Mouse (Mus musculus): ENCODE measurements around the gene Abca9. TPM values are rescaled to one million over a fixed set of nuclear protein-coding genes. Genes with fewer than 3 reads are reported as not detected.

Abca9 gene
- polyA plus RNA-seq, 1 experiment: not detected

DNA sequence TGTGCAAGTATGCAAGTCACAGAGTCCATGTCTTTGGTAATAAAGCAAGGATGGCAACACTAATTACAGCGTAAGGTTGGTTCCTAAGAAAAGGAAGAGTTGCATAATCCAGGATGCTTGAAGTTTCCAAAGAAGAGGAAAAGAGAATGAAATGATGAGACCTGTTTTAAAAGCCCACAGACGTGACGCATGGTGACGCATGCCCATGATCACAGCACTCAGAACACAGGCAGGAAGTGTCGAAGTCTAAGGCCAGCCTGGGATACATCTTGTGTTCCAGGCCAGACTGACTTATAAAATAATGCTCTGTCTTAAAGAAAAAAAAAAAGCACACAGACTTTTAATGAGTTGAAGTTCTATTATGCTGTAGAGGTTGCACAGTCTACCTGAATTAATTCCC, 20.4 kb downstream of the Abca9 start:
- TF ChIP-seq USF1 (IDR thresholded peaks at IDR 0.05; ENCODE audit: low read depth) (no peak), CTCF (IDR thresholded peaks at IDR 0.05; ENCODE audit: control insufficient read depth, insufficient read depth, insufficient read length) (no peak), FOSL1 (IDR thresholded peaks at IDR 0.05; ENCODE audit: insufficient read depth, low read length, poor library complexity, severe bottlenecking) (no peak)

DNA sequence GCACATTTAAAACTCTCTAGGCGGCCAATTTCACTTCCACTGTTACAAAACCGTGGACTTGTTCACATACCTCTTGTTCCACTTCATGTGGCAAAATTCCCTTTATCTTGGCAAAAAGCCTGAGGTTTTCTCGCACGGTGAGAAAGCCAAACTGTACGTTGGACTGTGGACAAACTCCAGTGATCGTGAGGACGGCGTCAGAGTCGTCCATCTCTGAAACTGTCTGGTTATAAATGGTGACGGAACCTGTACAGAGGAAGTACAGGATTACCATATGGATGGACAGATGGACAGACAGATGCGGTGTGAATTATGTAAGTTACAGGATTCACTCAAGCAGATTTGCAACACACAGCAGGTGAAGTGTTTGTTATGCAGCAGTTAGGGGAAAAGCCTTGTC, 22.6 kb downstream of the Abca9 start:
- H3K27me3 ChIP-seq (ENCODE audit: control insufficient read depth, insufficient read depth, insufficient read length): no peaks in the 10 kb centered on the region
- H3K79me2 ChIP-seq (ENCODE audit: control insufficient read depth, insufficient read depth): no peaks in the 10 kb centered on the region
- no peak for TF ChIP-seq MAX (IDR thresholded peaks at IDR 0.05)
- TF ChIP-seq CEBPB (IDR thresholded peaks at IDR 0.05; ENCODE audit: low read depth): no peak
- no peak for TF ChIP-seq USF1 (IDR thresholded peaks at IDR 0.05; ENCODE audit: low read depth)
- no peak for TF ChIP-seq FOSL1 (IDR thresholded peaks at IDR 0.05; ENCODE audit: insufficient read depth, low read length, poor library complexity, severe bottlenecking)
- no peak for TF ChIP-seq CTCF (IDR thresholded peaks at IDR 0.05; ENCODE audit: control insufficient read depth, insufficient read depth, insufficient read length)
- TF ChIP-seq MYOG (IDR thresholded peaks at IDR 0.05; ENCODE audit: control insufficient read depth, extremely low read depth, insufficient read length): no peak
- H3K36me3 ChIP-seq (ENCODE audit: control insufficient read depth, insufficient read depth): no peaks in the 10 kb centered on the region
- no peaks in the 10 kb centered on the region for H3K79me3 ChIP-seq (ENCODE audit: low read depth)
- H3K4me3 ChIP-seq (ENCODE audit: insufficient read depth, poor library complexity, severe bottlenecking): no peak overlapping the region
- no peak overlapping the region for H3ac ChIP-seq (ENCODE audit: control insufficient read depth, insufficient read length, low read depth)

More for the DNA sequence above, 20.4 kb downstream of the Abca9 start:
- no peaks in the 10 kb centered on the region for H3K79me3 ChIP-seq (ENCODE audit: low read depth)
- no peaks in the 10 kb centered on the region for H3K79me2 ChIP-seq (ENCODE audit: control insufficient read depth, insufficient read depth)
- no peak overlapping the region for H3K4me3 ChIP-seq (ENCODE audit: insufficient read depth, poor library complexity, severe bottlenecking)
- no peaks in the 10 kb centered on the region for H3K36me3 ChIP-seq (ENCODE audit: control insufficient read depth, insufficient read depth)
- no peak overlapping the region for H3ac ChIP-seq (ENCODE audit: control insufficient read depth, insufficient read length, low read depth)
- no peaks in the 10 kb centered on the region for H3K27me3 ChIP-seq (ENCODE audit: control insufficient read depth, insufficient read depth, insufficient read length)

DNA sequence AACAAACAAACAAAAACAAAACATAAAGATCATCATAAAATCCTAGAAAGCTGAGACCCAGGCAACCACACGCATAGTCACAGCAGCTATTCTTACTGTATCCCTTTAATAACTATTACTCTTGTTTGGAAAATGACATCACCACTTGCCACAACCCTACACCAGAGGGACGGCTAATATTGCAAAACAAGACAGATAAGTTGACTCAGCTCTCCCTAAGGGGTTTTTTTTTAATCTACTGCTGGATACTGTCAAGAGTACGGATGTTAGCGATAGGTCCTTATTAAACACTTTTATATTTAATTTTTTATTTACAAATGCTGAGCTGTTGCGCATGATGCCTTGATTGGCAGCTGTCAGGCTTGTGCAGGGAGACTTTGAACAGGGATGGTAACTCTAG, 37.2 kb downstream of the Abca9 start:
- H3K4me3 ChIP-seq (ENCODE audit: insufficient read depth, poor library complexity, severe bottlenecking): no peak overlapping the region
- no peaks in the 10 kb centered on the region for H3K79me2 ChIP-seq (ENCODE audit: control insufficient read depth, insufficient read depth)
- H3K79me3 ChIP-seq (ENCODE audit: low read depth): no peaks in the 10 kb centered on the region
- peak; percentile 74 for TF ChIP-seq CEBPB (IDR thresholded peaks at IDR 0.05; ENCODE audit: low read depth)
- no peak for TF ChIP-seq CTCF (IDR thresholded peaks at IDR 0.05; ENCODE audit: control insufficient read depth, insufficient read depth, insufficient read length)
- H3ac ChIP-seq (ENCODE audit: control insufficient read depth, insufficient read length, low read depth): no peak overlapping the region
- no peaks in the 10 kb centered on the region for H3K36me3 ChIP-seq (ENCODE audit: control insufficient read depth, insufficient read depth)
- H3K27me3 ChIP-seq (ENCODE audit: control insufficient read depth, insufficient read depth, insufficient read length): peaks cover 7% of the 10 kb centered on the region

DNA sequence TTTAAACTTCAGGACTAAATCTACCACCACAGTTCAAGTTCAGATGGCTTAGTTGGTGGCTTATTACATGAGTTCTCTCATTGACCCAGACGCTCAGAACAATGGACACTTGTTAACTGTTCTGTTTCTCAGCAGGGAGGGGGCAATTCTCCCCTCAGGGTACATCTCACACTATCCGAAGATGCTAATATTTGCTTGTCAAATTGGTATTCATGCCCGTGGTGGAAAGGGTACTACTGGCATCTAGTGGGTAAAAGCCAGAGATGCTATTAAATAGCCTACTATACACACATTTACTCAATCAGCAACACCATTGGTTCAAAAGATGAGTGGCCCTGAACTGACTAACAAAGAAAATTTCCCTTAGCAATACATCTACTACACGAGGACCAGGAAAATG, 56.9 kb downstream of the Abca9 start:
- Histone ChIP-seq H3K36me3 (ENCODE audit: control insufficient read depth, insufficient read depth) (no peaks in the 10 kb centered on the region), H3K27me3 (ENCODE audit: control insufficient read depth, insufficient read depth, insufficient read length) (peaks cover 9% of the 10 kb centered on the region)

DNA sequence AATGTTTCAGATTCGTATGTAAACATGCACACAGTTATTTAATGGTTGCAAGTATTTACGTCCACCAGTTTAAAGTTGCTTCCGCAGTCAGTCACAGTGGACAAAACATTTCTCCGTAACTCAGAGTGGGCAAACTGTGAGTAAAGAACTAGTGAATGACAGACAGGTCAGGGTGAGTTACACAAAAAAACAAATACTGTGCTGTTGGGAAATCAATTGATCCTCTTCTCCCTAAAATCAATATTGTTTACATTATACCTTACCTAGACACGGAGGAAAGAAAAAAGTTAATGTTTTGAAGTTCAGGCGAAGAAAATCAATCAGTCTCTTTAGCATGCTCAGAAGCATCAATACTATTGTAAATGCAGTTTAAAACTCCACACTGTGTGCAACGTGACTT, 66.6 kb downstream of the Abca9 start:
- Histone ChIP-seq H3K79me2 (ENCODE audit: control insufficient read depth, insufficient read depth) (no peaks in the 10 kb centered on the region), H3K27me3 (ENCODE audit: control insufficient read depth, insufficient read depth, insufficient read length) (no peaks in the 10 kb centered on the region), H3K79me3 (ENCODE audit: low read depth) (no peaks in the 10 kb centered on the region), H3ac (ENCODE audit: control insufficient read depth, insufficient read length, low read depth) (no peak overlapping the region), H3K36me3 (ENCODE audit: control insufficient read depth, insufficient read depth) (no peaks in the 10 kb centered on the region), H3K4me3 (ENCODE audit: insufficient read depth, poor library complexity, severe bottlenecking) (no peak overlapping the region)
- TF ChIP-seq MAX (IDR thresholded peaks at IDR 0.05): no peak
- no peak for TF ChIP-seq USF1 (IDR thresholded peaks at IDR 0.05; ENCODE audit: low read depth)
- no peak for TF ChIP-seq CTCF (IDR thresholded peaks at IDR 0.05; ENCODE audit: control insufficient read depth, insufficient read depth, insufficient read length)
- TF ChIP-seq MYOG (IDR thresholded peaks at IDR 0.05; ENCODE audit: control insufficient read depth, extremely low read depth, insufficient read length): no peak
- TF ChIP-seq FOSL1 (IDR thresholded peaks at IDR 0.05; ENCODE audit: insufficient read depth, low read length, poor library complexity, severe bottlenecking): no peak
- no peak for TF ChIP-seq MYOD1 (IDR thresholded peaks at IDR 0.05; ENCODE audit: control insufficient read depth, insufficient read length, low read depth)
- TF ChIP-seq CEBPB (IDR thresholded peaks at IDR 0.05; ENCODE audit: low read depth): no peak

More for the DNA sequence above, 56.9 kb downstream of the Abca9 start:
- H3ac ChIP-seq (ENCODE audit: control insufficient read depth, insufficient read length, low read depth): no peak overlapping the region
- H3K4me3 ChIP-seq (ENCODE audit: insufficient read depth, poor library complexity, severe bottlenecking): no peak overlapping the region
- H3K79me3 ChIP-seq (ENCODE audit: low read depth): no peaks in the 10 kb centered on the region
- H3K79me2 ChIP-seq (ENCODE audit: control insufficient read depth, insufficient read depth): no peaks in the 10 kb centered on the region
- TF ChIP-seq MYOD1 (IDR thresholded peaks at IDR 0.05; ENCODE audit: control insufficient read depth, insufficient read length, low read depth): no peak
- TF ChIP-seq USF1 (IDR thresholded peaks at IDR 0.05; ENCODE audit: low read depth): no peak
- no peak for TF ChIP-seq MAX (IDR thresholded peaks at IDR 0.05)
- no peak for TF ChIP-seq MYOG (IDR thresholded peaks at IDR 0.05; ENCODE audit: control insufficient read depth, extremely low read depth, insufficient read length)
- TF ChIP-seq CEBPB (IDR thresholded peaks at IDR 0.05; ENCODE audit: low read depth): no peak
- no peak for TF ChIP-seq CTCF (IDR thresholded peaks at IDR 0.05; ENCODE audit: control insufficient read depth, insufficient read depth, insufficient read length)
- TF ChIP-seq FOSL1 (IDR thresholded peaks at IDR 0.05; ENCODE audit: insufficient read depth, low read length, poor library complexity, severe bottlenecking): no peak

DNA sequence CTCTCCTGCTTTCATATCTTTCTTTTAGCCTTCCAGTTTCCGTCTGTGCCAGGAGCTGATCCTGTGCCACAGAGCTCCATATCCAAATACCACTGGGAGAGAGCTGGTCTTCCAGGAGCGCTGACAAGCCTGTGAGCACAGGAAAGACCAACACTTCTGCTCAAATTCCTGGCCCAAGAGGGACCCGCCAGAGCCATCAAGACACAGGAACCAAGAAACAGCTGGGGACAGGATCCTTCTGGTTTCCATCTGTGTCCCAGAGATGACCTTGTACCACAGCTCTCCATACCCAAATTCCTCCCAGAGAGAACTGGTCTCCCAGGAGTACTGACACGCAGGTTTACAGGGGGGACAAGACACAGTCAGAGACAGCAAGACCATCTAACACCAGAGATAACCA, 69.1 kb downstream of the Abca9 start:
- Histone ChIP-seq H3K27me3 (ENCODE audit: control insufficient read depth, insufficient read depth, insufficient read length) (no peaks in the 10 kb centered on the region), H3K4me3 (ENCODE audit: insufficient read depth, poor library complexity, severe bottlenecking) (no peak overlapping the region), H3K79me2 (ENCODE audit: control insufficient read depth, insufficient read depth) (no peaks in the 10 kb centered on the region), H3K36me3 (ENCODE audit: control insufficient read depth, insufficient read depth) (no peaks in the 10 kb centered on the region), H3ac (ENCODE audit: control insufficient read depth, insufficient read length, low read depth) (no peak overlapping the region), H3K79me3 (ENCODE audit: low read depth) (no peaks in the 10 kb centered on the region)
- no peak for TF ChIP-seq MYOD1 (IDR thresholded peaks at IDR 0.05; ENCODE audit: control insufficient read depth, insufficient read length, low read depth)
- TF ChIP-seq MYOG (IDR thresholded peaks at IDR 0.05; ENCODE audit: control insufficient read depth, extremely low read depth, insufficient read length): no peak
- no peak for TF ChIP-seq USF1 (IDR thresholded peaks at IDR 0.05; ENCODE audit: low read depth)
- no peak for TF ChIP-seq FOSL1 (IDR thresholded peaks at IDR 0.05; ENCODE audit: insufficient read depth, low read length, poor library complexity, severe bottlenecking)
- no peak for TF ChIP-seq CEBPB (IDR thresholded peaks at IDR 0.05; ENCODE audit: low read depth)
- TF ChIP-seq CTCF (IDR thresholded peaks at IDR 0.05; ENCODE audit: control insufficient read depth, insufficient read depth, insufficient read length): no peak
- no peak for TF ChIP-seq MAX (IDR thresholded peaks at IDR 0.05)

Data from C2C12 (cell line).